Mouse (Mus musculus) layer of hippocampus, adult 9-10 months (tissue): Measurements from ENCODE around the gene Olfr135.

Experiments
- DNase-seq: peaks from one replicate; pipeline ENCODE4 v3.0.0; 2022; ENCODE audit warnings: low spot score

The Olfr135 gene

DNA sequence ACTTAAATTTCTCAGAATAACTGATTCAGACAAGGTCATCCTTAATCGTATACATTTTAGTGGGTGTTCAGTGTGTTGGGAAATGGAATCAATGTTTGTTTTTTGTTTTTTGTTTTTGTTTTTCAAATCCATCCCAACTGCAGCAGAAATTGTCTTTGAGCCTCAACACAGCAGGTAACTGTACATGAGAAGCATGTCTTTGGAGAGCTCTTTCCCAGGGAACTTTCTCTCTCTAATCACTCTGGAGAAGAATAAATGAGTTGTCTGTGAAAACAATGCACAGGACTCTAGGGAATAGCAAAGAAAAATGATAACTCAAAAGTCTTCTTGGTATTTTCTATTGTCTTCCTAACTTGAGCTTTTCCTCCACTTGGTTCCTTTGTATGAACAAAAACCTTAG, at the start of gene Olfr135:
Gene Olfr135 (plus strand): TSS at position 301 of the 400 bp plus-strand sequence.
- no peak for DNase-seq

- no peak for DNase-seq
Observed at GRCm38 (mm10) chr17:38171088-38171487, 33.0 kb upstream of the Olfr135 start, which contains the start of gene Olfr134. TSS of gene Olfr134 (plus strand) at chr17:38171388.
